ENCODE assay signal across 8 mouse cellular contexts in genomic region chr10:58255954-58256353, GRCm38 (mm10). TPM values are rescaled to one million over a fixed set of nuclear protein-coding genes. Genes with fewer than 3 reads are reported as not detected.
DNase-seq lines count a peak whose midpoint lies in the region; ATAC-seq and TF ChIP-seq lines count a peak whose summit lies in the region.

No protein-coding gene starts in this region.

- TF ChIP-seq EP300 in heart, adult 2 months (IDR thresholded peaks at IDR 0.05; ENCODE audit: insufficient read depth, low read depth, low read length): no peak

- H3K9me3 ChIP-seq in hindbrain, embryonic 11.5 days (ENCODE audit: control insufficient read depth, low read length): no peaks in the 10 kb centered on the region
- no peaks in the 10 kb centered on the region for H3K9me3 ChIP-seq in lung, embryonic 15.5 days

- peaks cover 15% of the 10 kb centered on the region for H3K36me3 ChIP-seq in heart, adult 2 months (ENCODE audit: control insufficient read depth, insufficient read depth, low read length)
- peaks cover 2% of the 10 kb centered on the region; the same call in 1 of the 2 replicates for H3K36me3 ChIP-seq in hindbrain, embryonic 11.5 days (ENCODE audit: control insufficient read depth, insufficient read depth, low read length)
- H3K36me3 ChIP-seq in lung, embryonic 15.5 days: peaks cover 19% of the 10 kb centered on the region

- no peak for TF ChIP-seq POLR2A in heart, adult 2 months (IDR thresholded peaks at IDR 0.05; ENCODE audit: insufficient read depth, low read depth, low read length)

- H3K4me3 ChIP-seq in heart, adult 2 months: peak overlapping the region; percentile 97
- H3K4me3 ChIP-seq in hindbrain, embryonic 11.5 days (ENCODE audit: low read depth, low read length): peak overlapping the region; percentile 85
- peak overlapping the region; percentile 73 for H3K4me3 ChIP-seq in lung, embryonic 15.5 days

- DNase-seq in heart, adult 2 months: no peak
- no peak for DNase-seq in heart, adult 8-10 months (ENCODE audit: low spot score)
- DNase-seq in adipocyte (ENCODE audit: low spot score): peak; percentile 20
- DNase-seq in hindbrain, embryonic 11.5 days (ENCODE audit: low spot score): peak; percentile 10
- DNase-seq in urinary bladder, postnatal 10 days (ENCODE audit: low spot score): no peak
- no peak for DNase-seq in spleen, postnatal 14 days (ENCODE audit: low spot score in 2 of 2)
- DNase-seq in gastrocnemius, postnatal 36 days: no peak

- no peaks in the 10 kb centered on the region for H3K27me3 ChIP-seq in heart, adult 2 months (ENCODE audit: control insufficient read depth, insufficient read depth, low read length)
- H3K27me3 ChIP-seq in hindbrain, embryonic 11.5 days (ENCODE audit: control insufficient read depth, insufficient read depth, low read length): no peaks in the 10 kb centered on the region
- no peaks in the 10 kb centered on the region for H3K27me3 ChIP-seq in lung, embryonic 15.5 days

- no peak for TF ChIP-seq CTCF in heart, adult 2 months (IDR thresholded peaks at IDR 0.05)

- H3K4me1 ChIP-seq in heart, adult 2 months (ENCODE audit: control insufficient read depth, insufficient read depth, low read length): peaks cover 2% of the 10 kb centered on the region
- H3K4me1 ChIP-seq in hindbrain, embryonic 11.5 days (replicated peaks; ENCODE audit: control insufficient read depth, insufficient read depth, low read length): no peaks in the 10 kb centered on the region
- H3K4me1 ChIP-seq in lung, embryonic 15.5 days: peaks cover 9% of the 10 kb centered on the region; the same call in 1 of the 2 replicates

- H3K27ac ChIP-seq in heart, adult 2 months: peak overlapping the region; percentile 84
- no peak overlapping the region for H3K27ac ChIP-seq in hindbrain, embryonic 11.5 days (ENCODE audit: low read depth, low read length)
- peak overlapping the region; percentile 85 for H3K27ac ChIP-seq in lung, embryonic 15.5 days

- 2% methylated on average over 4 of the region's 4 CpGs for WGBS in heart, adult 2 months
- 18% methylated on average over 4 of the region's 4 CpGs for WGBS in hindbrain, embryonic 11.5 days
- whole genome bisulfite sequencing in lung, embryonic 15.5 days: under 1% methylated on average over 4 of the region's 4 CpGs

- intact Hi-C loops in heart, adult 2 months (cut with DNase I): loop anchor here (5.0 kb wide), 2 partner anchors 121 to 241 kb away; partner anchors contain the start of gene Ccdc138
- intact Hi-C loops in gastrocnemius, postnatal 36 days (cut with DNase I): no loop called here

- ATAC-seq in hindbrain, embryonic 11.5 days (ENCODE audit: low FRiP score): no peak
- no peak for ATAC-seq in lung, embryonic 15.5 days (ENCODE audit: borderline replicate concordance, extremely low read depth, low FRiP score, low TSS enrichment)

- peak overlapping the region; percentile 38 for H3K9ac ChIP-seq in heart, adult 2 months (ENCODE audit: low read depth, low read length)
- H3K9ac ChIP-seq in hindbrain, embryonic 11.5 days (ENCODE audit: low read depth, low read length): peak overlapping the region; percentile 78
- peak overlapping the region; percentile 65 for H3K9ac ChIP-seq in lung, embryonic 15.5 days

- peak overlapping the region; percentile 52 for H3K4me2 ChIP-seq in hindbrain, embryonic 11.5 days (replicated peaks; ENCODE audit: low read depth, low read length)
- H3K4me2 ChIP-seq in lung, embryonic 15.5 days: peak overlapping the region; percentile 55

- no peaks in the 10 kb centered on the region for H3K79me2 ChIP-seq in heart, adult 2 months (replicated peaks; ENCODE audit: control insufficient read depth, insufficient read depth, low read length)

RNA-seq across cellular contexts. Expression of gene Gcc2, which starts 0.7 kb away (rescaled TPM):
- 10 to 100 TPM; 22.6 to 29.3 TPM for total RNA-seq in heart, adult 2 months (2021)
- polyA plus RNA-seq in heart, adult 2 months (2012; rRNA removed): 7.9 and 12.2 TPM in 2 replicates
- 10 to 100 TPM; 28.8 to 38.4 (median 35.9) TPM for total RNA-seq in heart, adult 8-10 months (2022)
- 49.4 and 56.1 TPM in 2 replicates for polyA plus RNA-seq in hindbrain, embryonic 11.5 days (2014; fragmentation: Nextera tagmentation; extraction: Ambion mirVana)
- 88.6 and 89.3 TPM in 2 replicates for polyA plus RNA-seq in lung, embryonic 15.5 days (2015; fragmentation: Nextera tagmentation; extraction: Ambion mirVana)
- total RNA-seq in gastrocnemius, postnatal 36 days (2021): 10 to 100 TPM; 15.1 to 24.0 TPM

RNA-seq across cellular contexts. Expression of gene Gm4981, which starts 19.5 kb away (rescaled TPM):
- total RNA-seq in heart, adult 2 months (2021): not detected
- polyA plus RNA-seq in heart, adult 2 months (2012; rRNA removed): not detected in 2 replicates
- not detected for total RNA-seq in heart, adult 8-10 months (2022)
- not detected in 2 replicates for polyA plus RNA-seq in hindbrain, embryonic 11.5 days (2014; fragmentation: Nextera tagmentation; extraction: Ambion mirVana)
- not detected in 2 replicates for polyA plus RNA-seq in lung, embryonic 15.5 days (2015; fragmentation: Nextera tagmentation; extraction: Ambion mirVana)
- not detected for total RNA-seq in gastrocnemius, postnatal 36 days (2021)

RNA-seq across cellular contexts. Expression of gene Duxf3, which starts 23.5 kb away (rescaled TPM):
- total RNA-seq in heart, adult 2 months (2021): not detected
- polyA plus RNA-seq in heart, adult 2 months (2012; rRNA removed): not detected in 2 replicates
- total RNA-seq in heart, adult 8-10 months (2022): not detected
- polyA plus RNA-seq in hindbrain, embryonic 11.5 days (2014; fragmentation: Nextera tagmentation; extraction: Ambion mirVana): not detected in 2 replicates
- not detected in 2 replicates for polyA plus RNA-seq in lung, embryonic 15.5 days (2015; fragmentation: Nextera tagmentation; extraction: Ambion mirVana)
- not detected for total RNA-seq in gastrocnemius, postnatal 36 days (2021)

RNA-seq across cellular contexts. Expression of gene AW822073, which starts 31.2 kb away (rescaled TPM):
- not detected for total RNA-seq in heart, adult 2 months (2021)
- not detected in 2 replicates for polyA plus RNA-seq in heart, adult 2 months (2012; rRNA removed)
- total RNA-seq in heart, adult 8-10 months (2022): not detected
- not detected in 2 replicates for polyA plus RNA-seq in hindbrain, embryonic 11.5 days (2014; fragmentation: Nextera tagmentation; extraction: Ambion mirVana)
- not detected in 2 replicates for polyA plus RNA-seq in lung, embryonic 15.5 days (2015; fragmentation: Nextera tagmentation; extraction: Ambion mirVana)
- not detected for total RNA-seq in gastrocnemius, postnatal 36 days (2021)

Comparison
In these comparisons a context has a peak if more than half of its experiments do, and no peak if none do; other contexts are left out.
1. DNase-seq: peak in adipocyte (single experiment) and hindbrain, embryonic 11.5 days (single experiment); none in heart, adult 2 months (0 of 2), heart, adult 8-10 months (single experiment), urinary bladder, postnatal 10 days (single experiment), spleen, postnatal 14 days (0 of 2) and gastrocnemius, postnatal 36 days (0 of 2).
2. Peak in every context shown above with its lines, with median percentiles within 50 percentile points of each other: H3K4me3 ChIP-seq and H3K9ac ChIP-seq.